Mouse (Mus musculus) ES-E14 (cell line): ENCODE measurements around the gene Tfb1m. TPM values are rescaled to one million over a fixed set of nuclear protein-coding genes. Genes with fewer than 3 reads are reported as not detected.

ENCODE experiments used
- DNase-seq: peaks from one replicate; pipeline ENCODE4 v3.0.0-alpha.2; 2013; ENCODE audit warnings: low read depth, low spot score
- H3K27ac ChIP-seq: 2 replicates; pipeline ENCODE4 v1.5.1; 2012; ENCODE audit warnings: low read depth, mild to moderate bottlenecking, low read length, moderate library complexity, mixed read lengths; ENCODE audit not compliant: poor library complexity, insufficient read depth, severe bottlenecking
- H3K36me3 ChIP-seq: 2 replicates; pipeline ENCODE4 v1.6.1; 2012; ENCODE audit warnings: mild to moderate bottlenecking, low read length, moderate library complexity, mixed read lengths; ENCODE audit not compliant: control insufficient read depth, poor library complexity, insufficient read depth, severe bottlenecking
- H3K4me1 ChIP-seq, 2 experiments: fragments of 150-350 bp in 1 of 2; sonication (generic) in 1 of 2; 2 replicates each; pipeline ENCODE4 v1.6.1; 2012; ENCODE audit warnings: low read length in 2 of 2, mild to moderate bottlenecking in 1 of 2, mixed read lengths in 1 of 2; ENCODE audit not compliant: control insufficient read depth in 2 of 2, insufficient read depth in 2 of 2, poor library complexity in 1 of 2
- H3K4me3 ChIP-seq, 2 experiments: fragments of 150-350 bp in 1 of 2; sonication (generic) in 1 of 2; 2 replicates each; pipeline ENCODE4 v1.5.1; 2012; ENCODE audit warnings: low read length in 2 of 2, low read depth in 1 of 2, mild to moderate bottlenecking in 1 of 2, mixed read lengths in 1 of 2; ENCODE audit not compliant: insufficient read depth in 1 of 2, poor library complexity in 1 of 2, severe bottlenecking in 1 of 2
- H3K9ac ChIP-seq: 2 replicates; pipeline ENCODE4 v1.6.1; 2012; ENCODE audit warnings: low read depth, mild to moderate bottlenecking, low read length, mixed read lengths; ENCODE audit not compliant: poor library complexity, insufficient read depth, severe bottlenecking
- H3K9me3 ChIP-seq: fragments of 150-350 bp; sonication (generic); 2 replicates; pipeline ENCODE4 v1.6.1; 2012; ENCODE audit warnings: low read depth, mild to moderate bottlenecking, low read length; ENCODE audit not compliant: control insufficient read depth, insufficient read depth
- CHD2 ChIP-seq: IDR thresholded peaks from 2 replicates; pipeline ENCODE4 v1.6.1; 2014; ENCODE audit warnings: mild to moderate bottlenecking, low read depth, low read length, inconsistent platforms
- HCFC1 ChIP-seq: IDR thresholded peaks from 2 replicates; pipeline ENCODE4 v1.6.1; 2012; ENCODE audit warnings: low read length, inconsistent platforms, borderline replicate concordance; ENCODE audit not compliant: insufficient read depth
- MAFK ChIP-seq: IDR thresholded peaks from 2 replicates; pipeline ENCODE4 v1.6.1; 2014; ENCODE audit warnings: mild to moderate bottlenecking, low read depth, low read length, inconsistent platforms; ENCODE audit not compliant: insufficient read depth
- ZC3H11A ChIP-seq: IDR thresholded peaks from 2 replicates; pipeline ENCODE4 v1.6.1; 2012; ENCODE audit warnings: low read depth, mild to moderate bottlenecking, inconsistent platforms, low read length, borderline replicate concordance
- ZNF384 ChIP-seq: IDR thresholded peaks from 2 replicates; pipeline ENCODE4 v1.6.1; 2012; ENCODE audit warnings: low read depth, low read length, inconsistent platforms
- in situ Hi-C, 2 experiments: fragments of 600-800 bp; cut with MboI; formaldehyde crosslinking; loops; one replicate each; pipeline ENCODE4 v1.15.1; 2025; ENCODE audit warnings: low sequenced_read_pairs in 2 of 2, inconsistent platforms in 1 of 2; ENCODE audit not compliant: unreplicated experiment in 2 of 2
- total RNA-seq: library from RNA; depleted of rRNA; stranded (reverse); fragments of 300-350 nt; gene quantifications from 2 replicates; pipeline ENCODE4 v1.2.3, GENCODE M21; 2012

The Tfb1m gene
- total RNA-seq, 1 experiment = 14.5 TPM

DNA sequence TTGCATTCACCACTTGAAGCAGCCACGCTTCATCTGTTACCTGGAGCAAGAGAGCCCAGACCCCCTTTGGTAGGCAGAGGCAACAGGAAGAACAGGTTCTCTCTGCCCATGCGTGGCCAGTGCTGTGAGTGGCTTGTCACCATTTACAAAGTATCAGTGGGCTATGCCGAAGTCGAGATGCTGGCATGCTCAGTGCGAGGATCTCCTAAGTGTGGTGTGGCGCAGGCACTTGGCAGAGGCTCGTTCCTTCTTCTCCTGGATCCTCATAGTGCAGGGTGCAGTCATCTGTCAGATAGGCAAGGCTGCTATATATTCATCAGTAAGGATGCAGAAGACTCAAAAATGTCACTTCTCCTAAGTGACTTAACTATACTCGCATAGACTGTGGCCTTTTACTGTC, 58.1 kb downstream of the Tfb1m start:
- in situ Hi-C loops = no loop called here
- Histone ChIP-seq H3K9me3 (no peaks in the 10 kb centered on the region), H3K9ac (no peak overlapping the region), H3K36me3 (no peaks in the 10 kb centered on the region), H3K4me3 (no peak overlapping the region), H3K4me1 (no peaks in the 10 kb centered on the region), H3K27ac (no peak overlapping the region)
- no peak for DNase-seq
- no peak for TF ChIP-seq CHD2
- TF ChIP-seq ZC3H11A = no peak
- TF ChIP-seq MAFK = no peak
- TF ChIP-seq HCFC1 = no peak
- TF ChIP-seq ZNF384 = no peak

DNA sequence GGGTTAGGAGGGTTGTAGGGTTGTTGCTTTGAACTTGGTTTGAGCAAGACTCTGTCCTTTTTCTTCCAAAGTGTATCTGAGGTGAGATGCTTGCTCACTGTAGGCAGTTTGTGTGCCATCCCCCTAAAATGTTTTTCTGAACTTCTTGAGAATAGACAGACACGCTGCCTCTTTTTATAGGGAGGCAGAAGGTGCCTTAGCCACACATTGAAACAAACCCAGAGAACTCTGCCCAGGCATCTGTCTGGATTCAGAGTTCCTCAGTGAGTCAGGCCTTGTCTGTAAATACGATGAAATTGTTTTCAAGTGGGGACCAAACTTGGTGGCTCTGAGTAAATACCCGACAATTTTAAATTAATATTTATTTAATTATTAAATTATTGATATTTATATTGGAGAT, 59.0 kb downstream of the Tfb1m start:
- DNase-seq = no peak
- Histone ChIP-seq H3K4me1 (no peaks in the 10 kb centered on the region), H3K36me3 (no peaks in the 10 kb centered on the region), H3K9me3 (no peaks in the 10 kb centered on the region), H3K9ac (no peak overlapping the region), H3K27ac (no peak overlapping the region), H3K4me3 (no peak overlapping the region)
- in situ Hi-C loops = no loop called here
- TF ChIP-seq MAFK = no peak
- TF ChIP-seq HCFC1 = no peak
- no peak for TF ChIP-seq ZC3H11A
- no peak for TF ChIP-seq ZNF384
- TF ChIP-seq CHD2 = no peak

DNA sequence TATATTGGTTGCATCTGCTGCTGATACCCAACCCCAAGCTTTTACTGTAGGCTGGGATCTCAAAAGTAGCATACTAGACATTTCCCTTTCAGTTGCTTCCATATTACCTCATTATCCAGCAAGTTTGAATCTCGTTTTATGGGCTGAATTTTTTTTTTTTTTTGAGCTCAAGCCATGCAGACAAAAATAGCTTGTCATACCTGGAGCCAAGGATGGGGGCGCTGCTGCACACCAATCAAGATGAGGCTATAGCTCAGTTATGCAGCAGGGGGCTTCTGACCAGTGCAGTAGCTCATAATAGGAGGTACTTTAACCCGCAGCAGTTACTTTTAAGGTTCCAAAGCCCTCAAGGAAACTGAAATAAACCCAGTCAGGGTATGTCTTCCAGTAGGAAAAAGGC, 59.5 kb downstream of the Tfb1m start:
- no peaks in the 10 kb centered on the region for H3K36me3 ChIP-seq
- no peak overlapping the region for H3K4me3 ChIP-seq
- TF ChIP-seq ZNF384 = peak; percentile 93
- TF ChIP-seq ZC3H11A = 0 out of 2 replicates have a peak, but pooled peaks have one; percentile 41
- TF ChIP-seq HCFC1 = no peak
- peak; percentile 60 for DNase-seq
- no peaks in the 10 kb centered on the region for H3K4me1 ChIP-seq
- no peaks in the 10 kb centered on the region for H3K9me3 ChIP-seq
- H3K9ac ChIP-seq = no peak overlapping the region
- in situ Hi-C loops = no loop called here
- H3K27ac ChIP-seq = no peak overlapping the region

DNA sequence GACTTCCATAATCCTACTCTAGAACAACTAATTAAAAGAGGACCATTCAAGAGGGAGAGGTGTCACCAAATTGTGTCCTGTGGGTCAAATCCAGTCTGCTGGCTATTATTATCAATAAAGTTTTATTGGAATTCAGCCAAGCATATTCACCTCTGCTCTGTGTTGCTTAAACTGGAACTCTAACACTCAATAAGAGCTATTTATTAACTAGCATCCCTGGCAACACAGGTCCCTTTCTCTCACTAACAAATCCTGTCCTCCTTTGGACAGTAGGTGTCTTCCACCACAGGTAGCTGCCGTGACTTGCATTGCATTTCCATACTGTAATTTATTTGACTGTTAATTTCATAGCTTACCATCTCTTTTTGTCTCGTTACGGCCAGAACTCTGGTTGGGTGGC, 61.5 kb downstream of the Tfb1m start:
- no peaks in the 10 kb centered on the region for H3K9me3 ChIP-seq

DNA sequence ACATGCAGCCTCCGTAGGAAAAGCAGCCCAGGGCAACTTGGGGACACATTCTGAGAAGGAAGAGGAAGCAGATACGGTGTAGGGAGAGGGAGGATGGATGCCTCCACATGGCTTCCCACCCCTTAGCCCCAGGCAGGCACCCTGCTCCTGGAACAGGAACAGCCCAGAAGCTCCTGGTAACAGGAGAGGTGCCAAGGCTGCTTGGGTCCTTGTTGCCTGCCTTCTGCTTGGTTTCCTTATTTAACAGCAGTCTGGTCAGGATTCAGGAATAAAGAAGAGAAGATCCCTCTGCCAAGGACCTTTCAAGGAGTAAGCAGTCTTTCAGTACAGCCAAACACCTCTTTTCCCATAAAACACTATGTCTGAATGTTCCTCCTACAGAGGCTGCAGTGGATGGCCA, 62.0 kb downstream of the Tfb1m start:
- in situ Hi-C loops = no loop called here
- Histone ChIP-seq H3K9me3 (no peaks in the 10 kb centered on the region), H3K9ac (no peak overlapping the region), H3K36me3 (no peaks in the 10 kb centered on the region), H3K4me1 (no peaks in the 10 kb centered on the region), H3K27ac (no peak overlapping the region), H3K4me3 (no peak overlapping the region)
- no peak for DNase-seq
- no peak for TF ChIP-seq ZC3H11A

More for the DNA sequence above, 61.5 kb downstream of the Tfb1m start:
- TF ChIP-seq ZC3H11A = no peak
- no peak for TF ChIP-seq CHD2
- no peak for TF ChIP-seq HCFC1
- no peak for TF ChIP-seq MAFK
- no peak for TF ChIP-seq ZNF384
- H3K9ac ChIP-seq = no peak overlapping the region
- in situ Hi-C loops = no loop called here
- H3K36me3 ChIP-seq = no peaks in the 10 kb centered on the region
- DNase-seq = no peak
- H3K4me1 ChIP-seq = no peaks in the 10 kb centered on the region
- no peak overlapping the region for H3K4me3 ChIP-seq
- H3K27ac ChIP-seq = no peak overlapping the region
